Mouse (Mus musculus): ENCODE data around the gene Carhsp1.

DNA sequence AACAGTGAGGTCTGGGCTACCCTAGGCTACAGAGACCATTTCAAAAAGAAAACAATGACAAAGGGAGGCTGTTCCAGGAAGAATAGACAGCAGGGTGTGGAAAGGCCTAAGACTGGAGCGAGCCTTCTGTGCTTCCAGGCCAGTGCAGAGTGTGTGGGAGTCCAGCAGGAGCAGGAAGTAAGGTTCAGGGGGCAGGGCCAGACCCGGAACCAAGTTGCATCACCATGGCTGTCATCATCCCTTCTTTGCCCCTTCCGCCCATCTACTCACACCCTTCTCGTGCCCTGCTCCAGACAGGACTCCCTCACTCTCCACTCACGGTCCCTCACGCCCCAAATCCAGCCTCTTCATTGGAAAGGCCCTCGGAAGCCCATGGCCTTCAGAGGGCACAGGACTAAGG, 4.7 kb downstream of the Carhsp1 start:
- no peak for TF ChIP-seq CTCF (IDR thresholded peaks at IDR 0.05; ENCODE audit: low read depth)
- no peak for TF ChIP-seq EP300 (IDR thresholded peaks at IDR 0.05; ENCODE audit: low read depth)

Data from liver, postnatal 0 days (tissue).